Mouse (Mus musculus): ENCODE measurements around the gene Mfsd12.

GRCm38 (mm10) chr10:81392270-81392669 lies 35.0 kb downstream of the Mfsd12 start:
- TF ChIP-seq CTCF (IDR thresholded peaks at IDR 0.05; ENCODE audit: low read depth) (no peak), EP300 (IDR thresholded peaks at IDR 0.05; ENCODE audit: low read depth) (no peak)

All from heart, postnatal 0 days (tissue).